Mouse (Mus musculus): ENCODE data around the gene Lmo3. TPM values are rescaled to one million over a fixed set of nuclear protein-coding genes. Genes with fewer than 3 reads are reported as not detected.

Lmo3 gene
- total and polyA plus RNA-seq, 3 experiments = not detected

- Histone ChIP-seq H3K9ac (ENCODE audit: control insufficient read depth, low read depth, low read length, poor library complexity, severe bottlenecking) (no peak overlapping the region), H3K36me3 (ENCODE audit: control insufficient read depth in 1 of 2, insufficient read depth in 2 of 2, low read length in 2 of 2) (no peaks in the 10 kb centered on the region), H3K9me3 (replicated peaks; ENCODE audit: insufficient read depth, low read length) (no peaks in the 10 kb centered on the region), H3K4me3 (ENCODE audit: control insufficient read depth in 1 of 2, insufficient read depth in 1 of 2, low read depth in 2 of 2, low read length in 2 of 2) (no peak overlapping the region), H3K27me3 (ENCODE audit: control insufficient read depth in 1 of 2, insufficient read depth in 2 of 2, low read length in 2 of 2) (no peaks in the 10 kb centered on the region), H3K27ac (ENCODE audit: control insufficient read depth, low read depth, low read length) (no peak overlapping the region), H3K79me2 (ENCODE audit: control insufficient read depth, insufficient read depth, low read length, poor library complexity) (no peaks in the 10 kb centered on the region), H3K4me1 (ENCODE audit: control insufficient read depth in 1 of 2, insufficient read depth in 2 of 2, low read length in 2 of 2) (no peaks in the 10 kb centered on the region)
- TF ChIP-seq RAD21 (IDR thresholded peaks at IDR 0.05; ENCODE audit: low read depth, low read length) = no peak
- TF ChIP-seq ZNF384 (IDR thresholded peaks at IDR 0.05; ENCODE audit: low read depth, low read length) = no peak
- no peak for TF ChIP-seq ZC3H11A (IDR thresholded peaks at IDR 0.05; ENCODE audit: low read depth, low read length)
- no peak for TF ChIP-seq NRF1 (IDR thresholded peaks at IDR 0.05; ENCODE audit: insufficient read depth, low read depth, low read length, poor library complexity, severe bottlenecking)
- no peak for TF ChIP-seq MYB (IDR thresholded peaks at IDR 0.05; ENCODE audit: low read depth, low read length)
- TF ChIP-seq POLR2A (IDR thresholded peaks at IDR 0.05; ENCODE audit: control insufficient read depth in 1 of 2, insufficient read depth in 1 of 2, low read depth in 1 of 2, low read length in 2 of 2, poor library complexity in 1 of 2) = no peak
- no peak for TF ChIP-seq TBP (IDR thresholded peaks at IDR 0.05; ENCODE audit: low read depth, low read length)
- no peak for TF ChIP-seq SIN3A (IDR thresholded peaks at IDR 0.05; ENCODE audit: low read length)
- TF ChIP-seq POLR2AphosphoS5 (IDR thresholded peaks at IDR 0.05; ENCODE audit: borderline replicate concordance, low read depth, low read length) = no peak
- TF ChIP-seq USF1 (IDR thresholded peaks at IDR 0.05; ENCODE audit: low read depth, low read length) = no peak
- TF ChIP-seq NELFE (IDR thresholded peaks at IDR 0.05; ENCODE audit: low read depth, low read length) = no peak
- no peak for TF ChIP-seq CHD2 (IDR thresholded peaks at IDR 0.05; ENCODE audit: low read length)
- TF ChIP-seq TAL1 (IDR thresholded peaks at IDR 0.05; ENCODE audit: low read length) = no peak
- DNase-seq (ENCODE audit: low read depth, low spot score) = no peak
These were observed 36.6 kb upstream of the Lmo3 start for GRCm38 (mm10) chr6:138618396-138618795.

GRCm38 (mm10) chr6:138597016-138597415, 15.2 kb upstream of the Lmo3 start:
- H3K4me1 ChIP-seq (ENCODE audit: control insufficient read depth in 1 of 2, insufficient read depth in 2 of 2, low read length in 2 of 2) = no peaks in the 10 kb centered on the region
- TF ChIP-seq RAD21 (IDR thresholded peaks at IDR 0.05; ENCODE audit: low read depth, low read length) (no peak), RCOR1 (IDR thresholded peaks at IDR 0.05; ENCODE audit: low read depth, low read length) (no peak)
- H3K79me2 ChIP-seq (ENCODE audit: control insufficient read depth, insufficient read depth, low read length, poor library complexity) = no peaks in the 10 kb centered on the region
- H3K4me3 ChIP-seq (ENCODE audit: control insufficient read depth in 1 of 2, insufficient read depth in 1 of 2, low read depth in 2 of 2, low read length in 2 of 2) = no peak overlapping the region
- no peaks in the 10 kb centered on the region for H3K36me3 ChIP-seq (ENCODE audit: control insufficient read depth in 1 of 2, insufficient read depth in 2 of 2, low read length in 2 of 2)
- H3K9me3 ChIP-seq (replicated peaks; ENCODE audit: insufficient read depth, low read length) = no peaks in the 10 kb centered on the region
- no peaks in the 10 kb centered on the region for H3K27me3 ChIP-seq (ENCODE audit: control insufficient read depth in 1 of 2, insufficient read depth in 2 of 2, low read length in 2 of 2)
- no peak for DNase-seq (ENCODE audit: low read depth, low spot score)
- no peak overlapping the region for H3K27ac ChIP-seq (ENCODE audit: control insufficient read depth, low read depth, low read length)
- no peak overlapping the region for H3K9ac ChIP-seq (ENCODE audit: control insufficient read depth, low read depth, low read length, poor library complexity, severe bottlenecking)

- H3K9ac ChIP-seq (ENCODE audit: control insufficient read depth, low read depth, low read length, poor library complexity, severe bottlenecking) = no peak overlapping the region
- TF ChIP-seq BHLHE40 (IDR thresholded peaks at IDR 0.05; ENCODE audit: borderline replicate concordance, low read depth, low read length) = no peak
- TF ChIP-seq USF2 (IDR thresholded peaks at IDR 0.05; ENCODE audit: borderline replicate concordance in 1 of 2, insufficient read depth in 1 of 2, low read depth in 1 of 2, low read length in 2 of 2) = no peak
- TF ChIP-seq ELF1 (IDR thresholded peaks at IDR 0.05; ENCODE audit: low read depth, low read length) = no peak
- TF ChIP-seq POLR2AphosphoS2 (IDR thresholded peaks at IDR 0.05; ENCODE audit: low read length) = no peak
- no peak for TF ChIP-seq TCF12 (IDR thresholded peaks at IDR 0.05; ENCODE audit: low read depth, low read length)
- TF ChIP-seq TBP (IDR thresholded peaks at IDR 0.05; ENCODE audit: low read depth, low read length) = no peak
- no peak for TF ChIP-seq RAD21 (IDR thresholded peaks at IDR 0.05; ENCODE audit: low read depth, low read length)
- TF ChIP-seq RCOR1 (IDR thresholded peaks at IDR 0.05; ENCODE audit: low read depth, low read length) = no peak
- TF ChIP-seq MAFK (IDR thresholded peaks at IDR 0.05; ENCODE audit: borderline replicate concordance, low read depth, low read length) = no peak
- no peak for TF ChIP-seq SIN3A (IDR thresholded peaks at IDR 0.05; ENCODE audit: low read length)
- no peak for TF ChIP-seq MYC (IDR thresholded peaks at IDR 0.05; ENCODE audit: low read depth, low read length)
- TF ChIP-seq TAL1 (IDR thresholded peaks at IDR 0.05; ENCODE audit: low read length) = no peak
- no peak for TF ChIP-seq NELFE (IDR thresholded peaks at IDR 0.05; ENCODE audit: low read depth, low read length)
- TF ChIP-seq POLR2AphosphoS5 (IDR thresholded peaks at IDR 0.05; ENCODE audit: borderline replicate concordance, low read depth, low read length) = no peak
- no peak for TF ChIP-seq JUND (IDR thresholded peaks at IDR 0.05; ENCODE audit: low read depth, low read length)
- no peak for TF ChIP-seq USF1 (IDR thresholded peaks at IDR 0.05; ENCODE audit: low read depth, low read length)
- no peak for TF ChIP-seq ZNF384 (IDR thresholded peaks at IDR 0.05; ENCODE audit: low read depth, low read length)
- no peak for TF ChIP-seq CHD2 (IDR thresholded peaks at IDR 0.05; ENCODE audit: low read length)
- TF ChIP-seq CTCF (IDR thresholded peaks at IDR 0.05 in 2 of 3, conservative IDR thresholded peaks at IDR 0.05 in 1 of 3; ENCODE audit: control insufficient read depth in 1 of 3, insufficient read depth in 1 of 3, low read depth in 2 of 3, low read length in 3 of 3, poor library complexity in 1 of 3, severe bottlenecking in 1 of 3) = no peak
- TF ChIP-seq MYB (IDR thresholded peaks at IDR 0.05; ENCODE audit: low read depth, low read length) = no peak
- H3K4me1 ChIP-seq (ENCODE audit: control insufficient read depth in 1 of 2, insufficient read depth in 2 of 2, low read length in 2 of 2) = no peaks in the 10 kb centered on the region
- DNase-seq (ENCODE audit: low read depth, low spot score) = no peak
- no peaks in the 10 kb centered on the region for H3K9me3 ChIP-seq (replicated peaks; ENCODE audit: insufficient read depth, low read length)
- H3K36me3 ChIP-seq (ENCODE audit: control insufficient read depth in 1 of 2, insufficient read depth in 2 of 2, low read length in 2 of 2) = no peaks in the 10 kb centered on the region
- no peaks in the 10 kb centered on the region for H3K79me2 ChIP-seq (ENCODE audit: control insufficient read depth, insufficient read depth, low read length, poor library complexity)
- no peak overlapping the region for H3K27ac ChIP-seq (ENCODE audit: control insufficient read depth, low read depth, low read length)
- H3K27me3 ChIP-seq (ENCODE audit: control insufficient read depth in 1 of 2, insufficient read depth in 2 of 2, low read length in 2 of 2) = no peaks in the 10 kb centered on the region
- H3K4me3 ChIP-seq (ENCODE audit: control insufficient read depth in 1 of 2, insufficient read depth in 1 of 2, low read depth in 2 of 2, low read length in 2 of 2) = no peak overlapping the region
These were observed 14.4 kb upstream of the Lmo3 start for GRCm38 (mm10) chr6:138595991-138596698.

Measured in MEL (cell line).